Mouse (Mus musculus): ENCODE results near the gene Pip4k2c. TPM values are rescaled to one million over a fixed set of nuclear protein-coding genes. Genes with fewer than 3 reads are reported as not detected.

Gene Pip4k2c
- polyA plus RNA-seq (2015; fragmentation: Nextera tagmentation; extraction: Ambion mirVana), result 45.0 and 50.1 TPM in 2 replicates

- Histone ChIP-seq H3K4me1 (replicated peaks; ENCODE audit: insufficient read depth, low read length) (peaks cover 7% of the 10 kb centered on the region; the same call in 1 of the 2 replicates), H3K4me2 (ENCODE audit: low read length) (peak within 1 kb of the TSS; percentile 94), H3K27me3 (ENCODE audit: insufficient read depth, low read length) (no peaks in the 10 kb centered on the region), H3K27ac (peak within 1 kb of the TSS; percentile 94), H3K9me3 (replicated peaks; ENCODE audit: low read length) (no peaks in the 10 kb centered on the region), H3K4me3 (replicated peaks; ENCODE audit: low read depth, low read length) (peak within 1 kb of the TSS; percentile 82), H3K9ac (ENCODE audit: low read depth, low read length) (peak within 1 kb of the TSS; percentile 87), H3K36me3 (ENCODE audit: insufficient read depth, low read length) (peaks cover 16% of the 10 kb centered on the region)
- ATAC-seq (replicated peaks; ENCODE audit: low FRiP score, low read depth), result peak; percentile 96
- TF ChIP-seq CTCF (IDR thresholded peaks at IDR 0.05; ENCODE audit: low read depth), result no peak
- under 1% methylated on average over 42 of the region's 47 CpGs for WGBS
- DNase-seq (ENCODE audit: low spot score), result peak; percentile 86
Observed at GRCm38 (mm10) chr10:127211414-127211854, at the start of gene Pip4k2c. TSS of gene Pip4k2c (minus strand) at chr10:127211585.

GRCm38 (mm10) chr10:127258489-127258888 is 47.1 kb upstream of the Pip4k2c start:
- DNase-seq (ENCODE audit: low spot score), result no peak
- TF ChIP-seq CTCF (IDR thresholded peaks at IDR 0.05; ENCODE audit: low read depth), result no peak
- H3K27me3 ChIP-seq (ENCODE audit: insufficient read depth, low read length), result 0 out of 2 replicates have a peak, but pooled peaks cover 4% of the 10 kb centered on the region
- H3K27ac ChIP-seq, result no peak overlapping the region
- H3K4me2 ChIP-seq (ENCODE audit: low read length), result no peak overlapping the region
- no peaks in the 10 kb centered on the region for H3K9me3 ChIP-seq (replicated peaks; ENCODE audit: low read length)
- 74% methylated on average over 8 of the region's 8 CpGs for WGBS
- H3K9ac ChIP-seq (ENCODE audit: low read depth, low read length), result no peak overlapping the region
- no peaks in the 10 kb centered on the region for H3K36me3 ChIP-seq (ENCODE audit: insufficient read depth, low read length)
- no peak for ATAC-seq (replicated peaks; ENCODE audit: low FRiP score, low read depth)
- H3K4me3 ChIP-seq (replicated peaks; ENCODE audit: low read depth, low read length), result no peak overlapping the region
- H3K4me1 ChIP-seq (replicated peaks; ENCODE audit: insufficient read depth, low read length), result peaks cover 12% of the 10 kb centered on the region

- no peak for ATAC-seq (replicated peaks; ENCODE audit: low FRiP score, low read depth)
- H3K9me3 ChIP-seq (replicated peaks; ENCODE audit: low read length), result no peaks in the 10 kb centered on the region
- 65% methylated on average over 6 of the region's 6 CpGs for WGBS
Observed at GRCm38 (mm10) chr10:127257790-127258189, 46.4 kb upstream of the Pip4k2c start.

GRCm38 (mm10) chr10:127255625-127256345 is 44.4 kb upstream of the Pip4k2c start:
- no peaks in the 10 kb centered on the region for H3K9me3 ChIP-seq (replicated peaks; ENCODE audit: low read length)
- no peak overlapping the region for H3K4me2 ChIP-seq (ENCODE audit: low read length)
- H3K36me3 ChIP-seq (ENCODE audit: insufficient read depth, low read length), result no peaks in the 10 kb centered on the region
- 22% methylated on average over 14 of the region's 14 CpGs for WGBS
- H3K4me1 ChIP-seq (replicated peaks; ENCODE audit: insufficient read depth, low read length), result no peaks in the 10 kb centered on the region
- peak; percentile 80 for ATAC-seq (replicated peaks; ENCODE audit: low FRiP score, low read depth)
- DNase-seq (ENCODE audit: low spot score), result peak; percentile 93
- H3K4me3 ChIP-seq (replicated peaks; ENCODE audit: low read depth, low read length), result no peak overlapping the region
- H3K9ac ChIP-seq (ENCODE audit: low read depth, low read length), result no peak overlapping the region
- TF ChIP-seq CTCF (IDR thresholded peaks at IDR 0.05; ENCODE audit: low read depth), result peak; percentile 23; the same call in 1 of the 2 replicates
- H3K27ac ChIP-seq, result no peak overlapping the region
- H3K27me3 ChIP-seq (ENCODE audit: insufficient read depth, low read length), result no peaks in the 10 kb centered on the region

More at GRCm38 (mm10) chr10:127257790-127258189, 46.4 kb upstream of the Pip4k2c start:
- Histone ChIP-seq H3K4me3 (replicated peaks; ENCODE audit: low read depth, low read length) (no peak overlapping the region), H3K9ac (ENCODE audit: low read depth, low read length) (no peak overlapping the region), H3K4me1 (replicated peaks; ENCODE audit: insufficient read depth, low read length) (peaks cover 6% of the 10 kb centered on the region), H3K4me2 (ENCODE audit: low read length) (no peak overlapping the region), H3K27me3 (ENCODE audit: insufficient read depth, low read length) (0 out of 2 replicates have a peak, but pooled peaks cover 4% of the 10 kb centered on the region), H3K36me3 (ENCODE audit: insufficient read depth, low read length) (no peaks in the 10 kb centered on the region), H3K27ac (no peak overlapping the region)
- DNase-seq (ENCODE audit: low spot score), result no peak
- no peak for TF ChIP-seq CTCF (IDR thresholded peaks at IDR 0.05; ENCODE audit: low read depth)

GRCm38 (mm10) chr10:127250810-127251209 is 39.4 kb upstream of the Pip4k2c start:
- DNase-seq (ENCODE audit: low spot score) (no peak), ATAC-seq (replicated peaks; ENCODE audit: low FRiP score, low read depth) (no peak)
- Histone ChIP-seq H3K27me3 (ENCODE audit: insufficient read depth, low read length) (no peaks in the 10 kb centered on the region), H3K4me1 (replicated peaks; ENCODE audit: insufficient read depth, low read length) (no peaks in the 10 kb centered on the region), H3K4me2 (ENCODE audit: low read length) (no peak overlapping the region), H3K36me3 (ENCODE audit: insufficient read depth, low read length) (no peaks in the 10 kb centered on the region), H3K9me3 (replicated peaks; ENCODE audit: low read length) (no peaks in the 10 kb centered on the region), H3K4me3 (replicated peaks; ENCODE audit: low read depth, low read length) (no peak overlapping the region), H3K9ac (ENCODE audit: low read depth, low read length) (no peak overlapping the region), H3K27ac (no peak overlapping the region)
- no peak for TF ChIP-seq CTCF (IDR thresholded peaks at IDR 0.05; ENCODE audit: low read depth)
- WGBS, result 66% methylated on average over 5 of the region's 5 CpGs

- H3K4me2 ChIP-seq (ENCODE audit: low read length), result no peak overlapping the region
- no peak for ATAC-seq (replicated peaks; ENCODE audit: low FRiP score, low read depth)
- H3K9me3 ChIP-seq (replicated peaks; ENCODE audit: low read length), result no peaks in the 10 kb centered on the region
- H3K4me3 ChIP-seq (replicated peaks; ENCODE audit: low read depth, low read length), result no peak overlapping the region
- no peaks in the 10 kb centered on the region for H3K27me3 ChIP-seq (ENCODE audit: insufficient read depth, low read length)
- no peaks in the 10 kb centered on the region for H3K36me3 ChIP-seq (ENCODE audit: insufficient read depth, low read length)
- no peaks in the 10 kb centered on the region for H3K4me1 ChIP-seq (replicated peaks; ENCODE audit: insufficient read depth, low read length)
- TF ChIP-seq CTCF (IDR thresholded peaks at IDR 0.05; ENCODE audit: low read depth), result no peak
- WGBS, result 68% methylated on average over 18 of the region's 18 CpGs
- no peak for DNase-seq (ENCODE audit: low spot score)
- no peak overlapping the region for H3K9ac ChIP-seq (ENCODE audit: low read depth, low read length)
- H3K27ac ChIP-seq, result no peak overlapping the region
Observed at GRCm38 (mm10) chr10:127238241-127238824, 26.9 kb upstream of the Pip4k2c start.
